Mouse (Mus musculus): ENCODE results near the gene Nlgn1.

DNA sequence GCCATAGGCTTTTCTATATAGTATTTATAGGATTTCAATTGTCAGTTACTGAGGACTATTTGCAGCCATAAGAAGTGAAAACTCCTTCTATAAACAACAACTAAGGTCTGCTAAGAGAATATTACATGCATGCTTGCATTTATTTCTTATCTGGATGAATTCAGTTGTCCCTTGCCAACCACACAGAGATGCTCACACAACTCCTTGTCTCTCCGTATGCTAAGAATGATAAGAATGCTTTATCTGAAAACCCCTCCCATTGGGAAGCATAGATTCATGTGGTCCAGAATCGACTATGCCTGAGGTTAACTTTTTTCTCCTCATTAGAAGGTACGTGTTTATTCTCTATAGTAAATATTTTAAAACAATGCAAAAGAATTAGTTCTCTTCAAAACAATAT, 108.8 kb downstream of the Nlgn1 start:
- TF ChIP-seq POLR2A (IDR thresholded peaks at IDR 0.05; ENCODE audit: insufficient read length, low read depth) (no peak), CEBPB (IDR thresholded peaks at IDR 0.05; ENCODE audit: insufficient read depth, poor library complexity, severe bottlenecking) (no peak), MYOD1 (IDR thresholded peaks at IDR 0.05; ENCODE audit: control insufficient read depth in 1 of 3, insufficient read length in 2 of 3, low read depth in 2 of 3) (no peak), POLR2AphosphoS2 (IDR thresholded peaks at IDR 0.05; ENCODE audit: insufficient read length, low read depth) (no peak), MAX (IDR thresholded peaks at IDR 0.05; ENCODE audit: low read depth) (no peak)
